Mouse (Mus musculus): Measurements from ENCODE around the gene Pin1rt1.
A peak's percentile ranks its signal among the peaks of the same experiment; 100 is the strongest.

Gene Pin1rt1

GRCm38 (mm10) chr2:104712486-104712809, 3.7 kb downstream of the Pin1rt1 start:
- no peak for DNase-seq (ENCODE audit: low read depth)

DNA sequence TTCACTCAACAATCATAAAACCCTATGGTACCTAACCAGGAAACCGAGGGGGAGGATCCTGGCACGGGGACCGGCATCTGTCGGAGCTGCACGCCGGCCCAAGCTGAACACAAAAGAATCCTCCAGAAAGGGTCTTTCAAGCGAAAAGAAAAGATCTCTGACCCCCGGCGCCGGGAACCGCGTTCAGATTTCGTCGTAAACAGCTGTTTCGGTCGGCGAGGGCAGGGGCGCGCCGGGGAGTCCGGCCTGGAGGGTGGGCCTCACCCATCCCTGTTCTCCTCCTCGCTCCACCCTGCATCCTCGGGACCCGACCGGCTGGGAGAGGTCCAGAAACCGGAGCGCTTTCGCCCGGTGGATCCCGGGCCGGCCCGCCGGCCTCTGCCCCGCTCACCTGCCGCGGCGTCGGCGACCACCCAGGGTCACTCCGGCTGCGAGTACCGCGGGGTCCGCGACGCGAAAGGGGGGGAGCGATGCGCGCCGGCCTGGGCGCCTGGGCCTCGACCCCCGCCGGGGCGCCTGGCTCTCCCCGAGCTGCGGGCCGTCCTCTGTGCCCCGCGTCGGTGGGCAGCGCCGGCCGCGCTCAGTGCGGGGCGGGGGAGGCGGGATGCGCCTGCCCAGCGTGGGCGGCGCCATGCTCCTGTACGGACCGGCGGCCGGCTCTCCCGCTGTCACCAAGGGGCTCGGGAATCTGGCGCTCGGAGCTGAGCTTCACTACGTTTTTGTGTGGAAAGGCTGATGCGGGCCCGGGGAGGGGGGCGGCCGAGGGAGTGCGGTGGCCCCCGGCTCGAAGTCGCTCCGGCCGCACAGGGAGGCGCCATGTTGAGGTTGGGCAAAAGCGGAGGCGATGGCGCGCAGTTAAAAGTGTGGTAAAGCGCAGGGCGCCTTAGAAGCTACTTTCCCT, 4.3 kb downstream of the Pin1rt1 start, which contains the start of gene Tcp11l1:
Gene Tcp11l1, minus strand, starts transcription at position 585 of the 901 bp plus-strand sequence.
- DNase-seq (ENCODE audit: low read depth), result no peak

DNA sequence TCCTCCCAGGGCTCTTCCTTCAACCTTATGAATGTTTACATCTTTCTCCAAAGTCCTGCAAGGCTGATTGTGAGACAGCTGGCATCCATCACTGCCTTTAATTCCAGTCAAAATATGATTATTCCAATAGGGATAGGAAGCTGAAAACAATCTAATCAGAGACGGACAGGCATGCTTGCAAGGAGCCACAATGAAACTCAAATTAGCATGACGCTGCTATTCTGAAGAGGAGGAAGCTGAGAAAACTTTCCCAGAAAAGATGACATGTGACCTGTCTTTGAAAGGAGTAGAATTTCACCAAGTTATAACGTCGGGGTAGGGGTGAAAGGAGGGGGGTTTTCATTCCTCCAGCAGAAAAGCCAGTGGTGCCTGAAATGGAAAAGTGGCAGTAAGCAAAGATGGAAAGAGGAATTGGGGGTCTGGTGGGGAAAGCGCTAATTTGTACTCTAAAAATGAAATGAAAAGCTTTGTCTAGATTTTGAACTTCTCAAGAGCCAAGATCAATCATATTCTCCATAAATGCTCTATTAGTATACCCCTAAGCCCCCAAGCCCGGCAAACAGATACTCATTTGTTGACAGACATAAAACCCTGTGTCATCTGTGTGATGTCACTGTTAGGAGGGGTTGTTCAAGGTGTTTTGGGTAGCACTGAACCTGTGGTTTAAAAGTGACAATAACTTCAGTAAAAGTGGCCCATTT, 5.4 kb downstream of the Pin1rt1 start:
- no peak for DNase-seq (ENCODE audit: low read depth)

DNA sequence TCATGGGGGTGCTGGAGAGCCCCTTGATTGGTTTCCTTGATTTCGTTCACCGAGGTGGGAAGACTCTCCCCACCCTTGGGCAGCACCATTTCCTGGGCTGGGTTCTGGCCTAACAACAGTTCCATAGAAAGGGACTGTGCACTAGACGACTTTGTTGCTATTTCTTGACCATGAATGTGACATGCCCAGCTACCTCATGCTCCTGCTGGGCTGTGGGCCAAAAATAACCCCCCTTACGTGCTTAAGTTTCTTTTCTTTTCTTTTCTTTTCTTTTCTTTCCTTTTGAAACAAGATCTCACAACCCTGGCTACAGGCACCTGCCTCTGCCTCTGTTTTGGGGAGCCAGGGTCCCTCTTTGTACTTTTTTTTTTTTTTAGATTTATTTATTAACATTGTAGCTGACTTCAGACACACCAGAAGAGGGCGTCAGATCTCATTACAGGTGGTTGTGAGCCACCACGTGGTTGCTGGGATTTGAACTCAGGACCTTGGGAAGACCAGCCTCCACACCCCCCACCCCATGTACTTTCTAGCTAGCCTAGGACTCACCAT, 6.3 kb downstream of the Pin1rt1 start:
- no peak for DNase-seq (ENCODE audit: low read depth)

- DNase-seq (ENCODE audit: low read depth), result no peak
Observed at GRCm38 (mm10) chr2:104704355-104704754, 11.8 kb downstream of the Pin1rt1 start.

- no peak for DNase-seq (ENCODE audit: low read depth)
Observed at GRCm38 (mm10) chr2:104703158-104703557, 13.0 kb downstream of the Pin1rt1 start.

- DNase-seq (ENCODE audit: low read depth), result no peak
Observed at GRCm38 (mm10) chr2:104699659-104700058, 16.5 kb downstream of the Pin1rt1 start.

GRCm38 (mm10) chr2:104692551-104692950, 23.6 kb downstream of the Pin1rt1 start:
- DNase-seq (ENCODE audit: low read depth), result no peak

- DNase-seq (ENCODE audit: low read depth), result no peak
Observed at GRCm38 (mm10) chr2:104690720-104691119, 25.5 kb downstream of the Pin1rt1 start.

DNA sequence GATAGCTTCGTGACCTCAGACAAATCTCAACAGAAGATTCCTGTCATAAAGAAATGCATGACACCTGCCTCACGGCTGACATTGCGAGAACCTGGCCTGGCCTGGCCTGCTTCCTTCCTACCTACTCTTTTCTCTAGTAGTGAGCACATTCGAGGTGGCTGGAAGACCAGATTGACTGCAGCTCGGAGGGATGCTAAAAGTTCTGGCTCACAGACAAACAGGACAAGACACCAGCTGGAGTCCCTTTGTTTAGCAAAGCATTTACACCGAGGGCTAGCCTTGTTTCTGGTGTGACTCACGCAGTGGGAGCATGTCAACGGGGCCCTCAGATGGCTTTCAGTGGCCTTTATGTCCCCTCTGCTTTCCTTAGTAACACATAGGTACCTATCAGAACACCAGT, 27.5 kb downstream of the Pin1rt1 start:
- DNase-seq (ENCODE audit: low read depth), result no peak

- no peak for DNase-seq (ENCODE audit: low read depth)
Observed at GRCm38 (mm10) chr2:104688321-104688720, 27.9 kb downstream of the Pin1rt1 start.

DNA sequence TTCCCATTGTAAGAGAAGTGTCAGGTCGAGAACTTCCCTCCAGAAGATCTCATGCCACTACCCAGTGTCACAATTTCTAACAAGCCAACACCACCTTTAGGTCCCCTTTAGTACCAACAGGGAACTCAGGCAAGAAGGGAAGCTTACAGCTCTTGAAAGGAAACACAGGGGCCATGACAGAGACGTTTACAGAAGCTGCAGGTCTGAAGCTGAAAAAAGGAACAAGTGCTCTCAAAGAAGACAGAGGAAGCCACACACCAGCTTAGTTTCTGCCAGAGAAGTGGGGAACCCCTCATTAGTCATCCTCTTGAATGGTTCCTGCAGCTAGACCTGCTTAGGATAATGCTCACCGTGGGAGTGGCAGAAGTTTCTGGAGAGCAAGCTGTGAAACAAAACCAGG, 28.9 kb downstream of the Pin1rt1 start:
- DNase-seq (ENCODE audit: low read depth), result peak; percentile 34

DNA sequence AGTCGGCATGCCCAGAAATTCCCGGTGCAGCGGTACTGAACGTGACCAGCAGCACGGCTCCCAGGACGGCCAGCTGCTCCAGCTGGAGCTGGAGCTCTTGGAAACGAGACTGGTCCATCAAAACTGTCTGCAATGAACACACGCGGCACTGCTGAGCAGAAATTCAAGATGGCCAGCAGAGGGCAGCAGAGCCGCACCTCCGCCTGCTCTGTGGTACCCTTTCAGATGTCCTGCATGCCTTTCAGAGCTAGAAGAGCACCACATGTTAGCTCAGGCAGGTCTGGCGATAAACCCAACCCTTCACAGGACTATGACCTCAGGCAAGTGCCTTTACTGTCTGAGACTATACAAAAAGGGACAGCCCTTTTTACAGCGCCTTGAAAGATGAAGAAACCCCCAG, 30.8 kb downstream of the Pin1rt1 start:
- DNase-seq (ENCODE audit: low read depth), result peak; percentile 68

DNA sequence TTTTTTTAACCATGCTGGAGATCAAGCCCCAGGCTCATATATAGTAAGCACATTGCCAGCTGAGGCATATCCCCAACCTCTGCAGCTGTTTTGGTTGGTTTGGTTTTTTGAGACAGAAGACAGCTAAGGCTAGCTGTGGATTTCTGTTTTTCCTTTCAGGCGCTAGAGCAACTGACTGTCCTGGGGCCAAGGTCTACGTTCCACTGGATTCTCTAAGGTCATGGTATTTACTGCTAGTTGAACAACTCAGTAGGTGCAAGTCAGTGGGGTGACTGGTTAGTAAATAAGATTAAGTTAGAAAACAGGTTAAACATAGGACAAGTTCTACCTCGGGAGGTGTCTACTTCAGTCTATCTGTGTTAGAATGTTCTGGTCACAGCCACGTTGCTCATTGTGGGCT, 31.4 kb downstream of the Pin1rt1 start:
- no peak for DNase-seq (ENCODE audit: low read depth)

GRCm38 (mm10) chr2:104677326-104677725, 38.9 kb downstream of the Pin1rt1 start:
- no peak for DNase-seq (ENCODE audit: low read depth)

DNA sequence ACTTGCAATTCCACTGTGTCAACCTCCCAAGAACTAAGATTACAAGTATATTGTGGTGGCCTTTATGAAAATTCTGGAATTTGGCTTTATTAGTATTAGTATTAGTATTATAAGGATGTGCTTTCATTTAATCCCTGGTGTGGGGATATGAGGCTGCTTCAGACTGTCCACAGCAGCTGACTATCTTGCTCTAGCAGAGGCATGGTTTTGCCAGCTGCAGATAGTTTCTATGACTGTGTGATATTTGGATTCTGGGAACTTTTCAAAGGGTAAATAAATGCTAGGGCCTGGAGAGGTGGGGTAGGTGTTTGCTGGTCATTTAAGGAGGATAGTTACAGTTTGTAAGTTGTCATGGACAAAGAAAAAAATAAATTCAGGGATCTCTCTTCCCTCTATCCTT, 44.5 kb downstream of the Pin1rt1 start:
- DNase-seq (ENCODE audit: low read depth), result no peak

- DNase-seq (ENCODE audit: low read depth), result no peak
Observed at GRCm38 (mm10) chr2:104669122-104669804, 46.9 kb downstream of the Pin1rt1 start.
